Mouse (Mus musculus) layer of hippocampus, postnatal 14 days (tissue): Measurements from ENCODE around the gene Igf2. TPM values are rescaled to one million over a fixed set of nuclear protein-coding genes. Genes with fewer than 3 reads are reported as not detected.

Source experiments
- DNase-seq, 2 experiments: peaks; one replicate each; pipeline ENCODE4 v3.0.0; 2021 to 2022; ENCODE audit warnings: low spot score in 2 of 2, mixed read lengths in 1 of 2
- long read RNA-seq, 2 experiments: library from polyadenylated mRNA; stranded (forward); transcript quantifications; one replicate each; pipeline ENCODE4 v2.0.0; 2021
- total RNA-seq, 2 experiments: library from RNA; stranded (reverse); gene quantifications; 2 replicates each; pipeline ENCODE4 v1.2.3; 2021

Igf2 gene
- 100 to 1,000 TPM; 132 to 227 TPM for total RNA-seq
- long read RNA-seq, experiment 1, partial matches to known transcripts, result 5 of 5 reads
- long read RNA-seq, experiment 1, other reads (novel, unspliced or antisense), result 0 of 5 reads
- long read RNA-seq, experiment 2, partial matches to known transcripts, result 6 of 6 reads
- long read RNA-seq, experiment 2, other reads (novel, unspliced or antisense), result 0 of 6 reads

- no peak for DNase-seq
These were observed at the start of gene Igf2 for GRCm38 (mm10) chr7:142666659-142667058. Gene Igf2 (minus strand): TSS chr7:142666816.

GRCm38 (mm10) chr7:142714783-142715498, 48.3 kb upstream of the Igf2 start:
- DNase-seq, result peak; percentile 36 to 52

GRCm38 (mm10) chr7:142706873-142707272, 40.3 kb upstream of the Igf2 start:
- DNase-seq, result no peak

- no peak for DNase-seq
These were observed 32.8 kb upstream of the Igf2 start for GRCm38 (mm10) chr7:142699334-142699860.

GRCm38 (mm10) chr7:142678611-142679010, 12.0 kb upstream of the Igf2 start:
- DNase-seq, result no peak

GRCm38 (mm10) chr7:142675644-142676043, 9.0 kb upstream of the Igf2 start:
- peak; percentile 65 to 78 for DNase-seq

GRCm38 (mm10) chr7:142675141-142675540, 8.5 kb upstream of the Igf2 start:
- DNase-seq, result no peak

- DNase-seq, result peak; percentile 62 to 82
These were observed 5.5 kb upstream of the Igf2 start for GRCm38 (mm10) chr7:142672120-142672519.

- DNase-seq, result no peak
These were observed 4.5 kb upstream of the Igf2 start for GRCm38 (mm10) chr7:142671067-142671466.

GRCm38 (mm10) chr7:142669751-142670625, 3.4 kb upstream of the Igf2 start, which contains the start of gene Gm49394:
Gene Gm49394 (minus strand): TSS chr7:142669942.
- no peak for DNase-seq

- no peak for DNase-seq
These were observed 1.7 kb upstream of the Igf2 start for GRCm38 (mm10) chr7:142668328-142668727.

GRCm38 (mm10) chr7:142667521-142667920, 905 bp upstream of the Igf2 start:
- DNase-seq, result no peak

GRCm38 (mm10) chr7:142666109-142666508, 507 bp downstream of the Igf2 start:
- DNase-seq, result no peak

- DNase-seq, result no peak
These were observed 1.3 kb downstream of the Igf2 start for GRCm38 (mm10) chr7:142665364-142665763.

- no peak for DNase-seq
These were observed 2.1 kb downstream of the Igf2 start for GRCm38 (mm10) chr7:142664465-142665029.

- DNase-seq, result no peak
These were observed 2.6 kb downstream of the Igf2 start for GRCm38 (mm10) chr7:142663931-142664421.

GRCm38 (mm10) chr7:142663151-142663550, 3.5 kb downstream of the Igf2 start:
- DNase-seq, result no peak

- no peak for DNase-seq
These were observed 4.8 kb downstream of the Igf2 start for GRCm38 (mm10) chr7:142661811-142662210.

- DNase-seq, result no peak
These were observed 5.6 kb downstream of the Igf2 start for GRCm38 (mm10) chr7:142661046-142661445.

- no peak for DNase-seq
These were observed 6.0 kb downstream of the Igf2 start for GRCm38 (mm10) chr7:142660651-142660945.
